Mouse (Mus musculus) embryo, embryonic 11 days (tissue): ENCODE data around the gene Galntl5.
"Not testable (repeated sequence)": the region's sequence is repeated elsewhere in the genome, so short reads cannot be mapped to it uniquely, and the experiment has no call there.

Experiments used
- DNase-seq: peaks from one replicate; pipeline ENCODE4 v3.0.0-alpha.2; 2015

The Galntl5 gene

GRCm38 (mm10) chr5:25211872-25212271 is 30.6 kb downstream of the Galntl5 start:
- DNase-seq, result no peak

- DNase-seq, result not testable (repeated sequence)
Observed at GRCm38 (mm10) chr5:25213216-25213615, 32.0 kb downstream of the Galntl5 start.

GRCm38 (mm10) chr5:25215006-25215405 is 33.7 kb downstream of the Galntl5 start:
- DNase-seq, result no peak

- DNase-seq, result no peak
Observed at GRCm38 (mm10) chr5:25221604-25222003, 40.3 kb downstream of the Galntl5 start, which contains the start of gene Galnt11. TSS of gene Galnt11 (plus strand) at chr5:25221904.

GRCm38 (mm10) chr5:25222752-25223702 is 41.8 kb downstream of the Galntl5 start, which contains the start of gene E130116L18Rik:
TSS of gene E130116L18Rik (minus strand) at chr5:25223153.
- DNase-seq, result peak; percentile 92

GRCm38 (mm10) chr5:25224377-25224776 is 43.1 kb downstream of the Galntl5 start:
- DNase-seq, result not testable (repeated sequence)

- DNase-seq, result no peak
Observed at GRCm38 (mm10) chr5:25243101-25243500, 61.8 kb downstream of the Galntl5 start.

- no peak for DNase-seq
Observed at GRCm38 (mm10) chr5:25245806-25246472, 64.7 kb downstream of the Galntl5 start.

GRCm38 (mm10) chr5:25246473-25246865 is 65.2 kb downstream of the Galntl5 start:
- no peak for DNase-seq

- DNase-seq, result no peak
Observed at GRCm38 (mm10) chr5:25247036-25247435, 65.8 kb downstream of the Galntl5 start.

GRCm38 (mm10) chr5:25252423-25252822 is 71.2 kb downstream of the Galntl5 start:
- no peak for DNase-seq

GRCm38 (mm10) chr5:25252825-25253544 is 71.7 kb downstream of the Galntl5 start:
- DNase-seq, result no peak

GRCm38 (mm10) chr5:25254491-25254890 is 73.2 kb downstream of the Galntl5 start:
- no peak for DNase-seq

- DNase-seq, result no peak
Observed at GRCm38 (mm10) chr5:25256686-25257085, 75.4 kb downstream of the Galntl5 start.

- DNase-seq, result no peak
Observed at GRCm38 (mm10) chr5:25261452-25261851, 80.2 kb downstream of the Galntl5 start.

GRCm38 (mm10) chr5:25262266-25262665 is 81.0 kb downstream of the Galntl5 start:
- DNase-seq, result no peak

- DNase-seq, result no peak
Observed at GRCm38 (mm10) chr5:25268258-25268888, 87.1 kb downstream of the Galntl5 start.
